Mouse (Mus musculus): Measurements from ENCODE around the gene Dtnb. TPM values are rescaled to one million over a fixed set of nuclear protein-coding genes. Genes with fewer than 3 reads are reported as not detected.
"Not testable (repeated sequence)": the region's sequence is repeated elsewhere in the genome, so short reads cannot be mapped to it uniquely, and the experiment has no call there.

Gene Dtnb
- polyA plus RNA-seq, 1 experiment from 2014 or later, result 36.0 TPM

GRCm38 (mm10) chr12:3683041-3683440, 110.9 kb downstream of the Dtnb start:
- DNase-seq (ENCODE audit: low spot score) (no peak), ATAC-seq (ENCODE audit: low FRiP score) (no peak)
- 81% methylated on average over 8 of the region's 8 CpGs for WGBS

GRCm38 (mm10) chr12:3686419-3686940, 114.3 kb downstream of the Dtnb start:
- ATAC-seq (ENCODE audit: low FRiP score), result no peak
- H3K27ac ChIP-seq (ENCODE audit: low read depth, low read length), result no peak overlapping the region
- H3K4me2 ChIP-seq (replicated peaks; ENCODE audit: low read depth, low read length), result no peak overlapping the region
- H3K9me3 ChIP-seq (ENCODE audit: control insufficient read depth, low read length), result no peaks in the 10 kb centered on the region
- no peak overlapping the region for H3K4me3 ChIP-seq (ENCODE audit: low read depth, low read length)
- no peaks in the 10 kb centered on the region for H3K36me3 ChIP-seq (ENCODE audit: control insufficient read depth, insufficient read depth, low read length)
- H3K9ac ChIP-seq (ENCODE audit: low read depth, low read length), result no peak overlapping the region
- no peaks in the 10 kb centered on the region for H3K4me1 ChIP-seq (replicated peaks; ENCODE audit: control insufficient read depth, insufficient read depth, low read length)
- no peak for DNase-seq (ENCODE audit: low spot score)
- whole genome bisulfite sequencing, result 86% methylated on average over 7 of the region's 7 CpGs
- no peaks in the 10 kb centered on the region for H3K27me3 ChIP-seq (ENCODE audit: control insufficient read depth, insufficient read depth, low read length)

More at GRCm38 (mm10) chr12:3683041-3683440, 110.9 kb downstream of the Dtnb start:
- Histone ChIP-seq H3K27ac (ENCODE audit: low read depth, low read length) (no peak overlapping the region), H3K9me3 (ENCODE audit: control insufficient read depth, low read length) (no peaks in the 10 kb centered on the region), H3K36me3 (ENCODE audit: control insufficient read depth, insufficient read depth, low read length) (no peaks in the 10 kb centered on the region), H3K9ac (ENCODE audit: low read depth, low read length) (no peak overlapping the region), H3K4me2 (replicated peaks; ENCODE audit: low read depth, low read length) (no peak overlapping the region), H3K4me1 (replicated peaks; ENCODE audit: control insufficient read depth, insufficient read depth, low read length) (no peaks in the 10 kb centered on the region), H3K4me3 (ENCODE audit: low read depth, low read length) (no peak overlapping the region), H3K27me3 (ENCODE audit: control insufficient read depth, insufficient read depth, low read length) (no peaks in the 10 kb centered on the region)

- WGBS, result 92% methylated on average over 17 of the region's 17 CpGs
Measured at GRCm38 (mm10) chr12:3690926-3691529, 118.8 kb downstream of the Dtnb start.

DNA sequence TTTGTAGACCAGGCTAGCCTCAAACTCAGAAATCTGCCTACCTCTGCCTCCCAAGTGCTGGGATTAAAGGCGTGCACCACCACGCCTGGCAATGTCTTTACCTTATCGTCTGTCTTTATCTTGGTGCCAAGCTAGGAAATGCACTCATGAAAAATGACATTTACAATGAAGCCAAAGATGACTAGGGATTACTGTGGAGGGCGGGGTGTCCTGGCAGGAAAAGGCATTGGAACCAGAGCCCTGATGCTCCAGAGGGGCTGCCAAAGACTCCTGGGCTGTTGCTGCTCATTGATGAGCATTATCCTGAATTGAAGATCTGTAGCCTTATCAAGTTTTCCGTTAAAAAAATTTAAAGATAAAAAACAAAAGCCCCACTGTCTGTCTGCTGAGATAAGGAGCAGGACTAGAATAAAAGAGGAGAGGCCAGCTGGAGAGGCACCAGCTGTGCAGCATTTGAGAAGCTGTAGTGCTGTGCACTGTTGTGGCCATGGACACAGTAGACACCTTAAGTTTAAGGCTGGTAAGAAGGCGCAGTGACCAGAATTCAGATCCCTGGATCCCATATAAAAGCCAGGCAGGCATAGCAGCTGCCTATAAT, 120.7 kb downstream of the Dtnb start:
- ATAC-seq (ENCODE audit: low FRiP score), result no peak
- Histone ChIP-seq H3K27ac (ENCODE audit: low read depth, low read length) (no peak overlapping the region), H3K27me3 (ENCODE audit: control insufficient read depth, insufficient read depth, low read length) (no peaks in the 10 kb centered on the region), H3K9me3 (ENCODE audit: control insufficient read depth, low read length) (no peaks in the 10 kb centered on the region), H3K4me2 (replicated peaks; ENCODE audit: low read depth, low read length) (no peak overlapping the region), H3K4me1 (replicated peaks; ENCODE audit: control insufficient read depth, insufficient read depth, low read length) (no peaks in the 10 kb centered on the region), H3K4me3 (ENCODE audit: low read depth, low read length) (no peak overlapping the region), H3K36me3 (ENCODE audit: control insufficient read depth, insufficient read depth, low read length) (no peaks in the 10 kb centered on the region), H3K9ac (ENCODE audit: low read depth, low read length) (no peak overlapping the region)
- DNase-seq (ENCODE audit: low spot score), result no peak
- 97% methylated on average over 6 of the region's 6 CpGs for WGBS

More at GRCm38 (mm10) chr12:3690926-3691529, 118.8 kb downstream of the Dtnb start:
- not testable (repeated sequence) for H3K4me3 ChIP-seq (ENCODE audit: low read depth, low read length); H3K4me1 ChIP-seq (replicated peaks; ENCODE audit: control insufficient read depth, insufficient read depth, low read length); ATAC-seq (ENCODE audit: low FRiP score); H3K36me3 ChIP-seq (ENCODE audit: control insufficient read depth, insufficient read depth, low read length); H3K27me3 ChIP-seq (ENCODE audit: control insufficient read depth, insufficient read depth, low read length); DNase-seq (ENCODE audit: low spot score); H3K27ac ChIP-seq (ENCODE audit: low read depth, low read length); H3K9ac ChIP-seq (ENCODE audit: low read depth, low read length); H3K9me3 ChIP-seq (ENCODE audit: control insufficient read depth, low read length); H3K4me2 ChIP-seq (replicated peaks; ENCODE audit: low read depth, low read length)

DNA sequence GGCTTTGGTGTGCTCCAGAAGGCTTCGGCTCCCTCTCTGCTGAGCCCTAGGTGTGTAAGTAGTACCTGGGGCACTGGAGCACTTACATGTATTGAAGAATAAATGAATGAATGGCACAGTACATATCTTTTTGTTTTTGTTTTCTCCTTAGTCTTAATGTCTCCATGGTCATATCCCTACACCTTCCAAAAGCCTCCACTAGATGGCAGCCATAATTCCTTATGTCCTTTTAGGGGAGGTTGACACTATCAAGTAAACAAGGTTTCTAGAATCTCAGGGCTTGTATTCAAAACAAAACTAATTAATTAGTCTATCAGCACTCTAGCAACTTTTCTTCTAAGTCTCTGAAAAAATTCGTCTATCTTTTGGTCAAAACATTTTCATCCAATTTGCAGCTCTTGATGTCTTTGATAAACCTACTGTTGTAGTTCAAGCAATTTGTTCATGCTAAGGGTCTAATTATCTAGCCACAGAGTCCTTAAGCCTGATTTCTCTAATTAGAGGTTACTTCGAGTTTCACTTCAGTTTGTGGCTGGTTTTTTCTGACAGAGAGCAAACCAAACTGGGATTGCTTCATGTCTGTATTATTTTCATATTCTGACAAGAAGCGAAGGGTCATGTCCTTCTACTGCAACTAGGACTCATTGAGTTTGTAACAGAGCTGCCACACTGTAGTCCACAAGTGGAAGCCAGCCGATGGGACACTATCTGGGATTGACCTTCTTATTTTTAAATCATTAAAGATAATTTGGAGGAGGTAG, 123.7 kb downstream of the Dtnb start:
- Histone ChIP-seq H3K36me3 (ENCODE audit: control insufficient read depth, insufficient read depth, low read length) (no peaks in the 10 kb centered on the region), H3K4me2 (replicated peaks; ENCODE audit: low read depth, low read length) (no peak overlapping the region), H3K9me3 (ENCODE audit: control insufficient read depth, low read length) (no peaks in the 10 kb centered on the region), H3K27ac (ENCODE audit: low read depth, low read length) (no peak overlapping the region), H3K4me1 (replicated peaks; ENCODE audit: control insufficient read depth, insufficient read depth, low read length) (no peaks in the 10 kb centered on the region), H3K27me3 (ENCODE audit: control insufficient read depth, insufficient read depth, low read length) (no peaks in the 10 kb centered on the region), H3K4me3 (ENCODE audit: low read depth, low read length) (no peak overlapping the region), H3K9ac (ENCODE audit: low read depth, low read length) (no peak overlapping the region)
- 77% methylated on average over 5 of the region's 5 CpGs for WGBS
- ATAC-seq (ENCODE audit: low FRiP score), result peak; percentile 57; the same call in 1 of the 2 replicates
- DNase-seq (ENCODE audit: low spot score), result peak; percentile 69

- WGBS, result 92% methylated on average over 4 of the region's 4 CpGs
- Histone ChIP-seq H3K4me3 (ENCODE audit: low read depth, low read length) (no peak overlapping the region), H3K27me3 (ENCODE audit: control insufficient read depth, insufficient read depth, low read length) (no peaks in the 10 kb centered on the region), H3K4me2 (replicated peaks; ENCODE audit: low read depth, low read length) (no peak overlapping the region), H3K36me3 (ENCODE audit: control insufficient read depth, insufficient read depth, low read length) (no peaks in the 10 kb centered on the region), H3K9me3 (ENCODE audit: control insufficient read depth, low read length) (no peaks in the 10 kb centered on the region), H3K4me1 (replicated peaks; ENCODE audit: control insufficient read depth, insufficient read depth, low read length) (no peaks in the 10 kb centered on the region), H3K9ac (ENCODE audit: low read depth, low read length) (no peak overlapping the region), H3K27ac (ENCODE audit: low read depth, low read length) (no peak overlapping the region)
- ATAC-seq (ENCODE audit: low FRiP score) (no peak), DNase-seq (ENCODE audit: low spot score) (no peak)
Measured at GRCm38 (mm10) chr12:3700503-3700902, 128.3 kb downstream of the Dtnb start.

DNA sequence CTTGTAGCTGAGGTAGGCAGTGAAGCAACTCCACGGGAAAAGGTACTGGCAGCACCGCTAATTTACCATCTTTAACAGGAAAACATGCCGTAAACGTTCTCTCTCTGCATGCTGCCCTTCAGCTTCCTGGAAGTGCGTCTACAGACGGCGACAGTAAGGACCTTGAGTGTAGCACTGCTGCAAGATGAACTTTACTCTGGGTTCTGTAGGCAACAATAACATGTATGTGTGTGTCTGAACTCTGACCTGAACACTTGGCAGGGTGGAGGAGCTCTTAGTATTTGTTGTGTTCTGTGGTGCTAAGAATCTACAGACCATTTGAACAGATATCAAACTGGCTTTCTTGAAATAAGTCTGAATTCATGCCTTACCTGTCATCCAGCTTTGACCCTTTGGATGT, 130.7 kb downstream of the Dtnb start:
- no peaks in the 10 kb centered on the region for H3K4me1 ChIP-seq (replicated peaks; ENCODE audit: control insufficient read depth, insufficient read depth, low read length)
- WGBS, result 86% methylated on average over 7 of the region's 7 CpGs
- no peaks in the 10 kb centered on the region for H3K9me3 ChIP-seq (ENCODE audit: control insufficient read depth, low read length)
- no peaks in the 10 kb centered on the region for H3K27me3 ChIP-seq (ENCODE audit: control insufficient read depth, insufficient read depth, low read length)
- no peak for ATAC-seq (ENCODE audit: low FRiP score)
- H3K36me3 ChIP-seq (ENCODE audit: control insufficient read depth, insufficient read depth, low read length), result no peaks in the 10 kb centered on the region
- no peak for DNase-seq (ENCODE audit: low spot score)
- H3K4me2 ChIP-seq (replicated peaks; ENCODE audit: low read depth, low read length), result no peak overlapping the region
- no peak overlapping the region for H3K9ac ChIP-seq (ENCODE audit: low read depth, low read length)
- no peak overlapping the region for H3K27ac ChIP-seq (ENCODE audit: low read depth, low read length)
- H3K4me3 ChIP-seq (ENCODE audit: low read depth, low read length), result no peak overlapping the region

DNA sequence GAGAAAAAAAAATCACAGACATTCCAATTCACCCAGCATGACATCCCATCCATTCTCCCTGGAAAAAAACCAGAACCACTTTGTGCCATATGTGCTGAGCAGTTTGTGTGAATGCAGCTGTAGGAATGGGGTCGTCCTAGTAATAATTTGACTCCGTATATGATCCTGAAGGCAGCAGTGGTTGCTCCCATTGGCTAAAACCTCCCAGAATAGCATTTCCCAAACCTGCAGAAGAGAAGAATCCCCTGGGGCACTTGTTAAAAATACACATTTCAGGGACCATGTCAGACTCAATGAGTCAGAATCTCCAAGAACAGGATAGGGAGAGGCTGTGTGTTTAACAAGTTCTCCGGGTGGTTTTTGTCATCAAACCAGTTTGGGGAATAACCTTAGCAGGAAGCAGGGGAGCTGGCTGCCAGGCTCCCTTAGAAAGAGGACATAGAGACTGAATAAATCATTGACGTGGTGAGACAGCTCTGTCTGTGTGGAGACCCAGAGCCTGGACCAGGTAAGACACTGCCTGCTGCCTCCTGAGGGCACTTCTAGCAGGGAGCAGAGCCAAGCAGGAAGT, 147.1 kb downstream of the Dtnb start:
- Histone ChIP-seq H3K4me1 (replicated peaks; ENCODE audit: control insufficient read depth, insufficient read depth, low read length) (no peaks in the 10 kb centered on the region), H3K4me3 (ENCODE audit: low read depth, low read length) (no peak overlapping the region), H3K27ac (ENCODE audit: low read depth, low read length) (no peak overlapping the region), H3K4me2 (replicated peaks; ENCODE audit: low read depth, low read length) (no peak overlapping the region), H3K27me3 (ENCODE audit: control insufficient read depth, insufficient read depth, low read length) (no peaks in the 10 kb centered on the region), H3K9me3 (ENCODE audit: control insufficient read depth, low read length) (no peaks in the 10 kb centered on the region), H3K36me3 (ENCODE audit: control insufficient read depth, insufficient read depth, low read length) (no peaks in the 10 kb centered on the region), H3K9ac (ENCODE audit: low read depth, low read length) (no peak overlapping the region)
- WGBS, result 62% methylated on average over 4 of the region's 4 CpGs
- ATAC-seq (ENCODE audit: low FRiP score), result no peak
- no peak for DNase-seq (ENCODE audit: low spot score)

All from hindbrain, embryonic 11.5 days (tissue).